Mouse (Mus musculus): ENCODE data around the gene Cxcl13.
"Not testable (repeated sequence)": the region's sequence is repeated elsewhere in the genome, so short reads cannot be mapped to it uniquely, and the experiment has no call there.

Cxcl13 gene

DNA sequence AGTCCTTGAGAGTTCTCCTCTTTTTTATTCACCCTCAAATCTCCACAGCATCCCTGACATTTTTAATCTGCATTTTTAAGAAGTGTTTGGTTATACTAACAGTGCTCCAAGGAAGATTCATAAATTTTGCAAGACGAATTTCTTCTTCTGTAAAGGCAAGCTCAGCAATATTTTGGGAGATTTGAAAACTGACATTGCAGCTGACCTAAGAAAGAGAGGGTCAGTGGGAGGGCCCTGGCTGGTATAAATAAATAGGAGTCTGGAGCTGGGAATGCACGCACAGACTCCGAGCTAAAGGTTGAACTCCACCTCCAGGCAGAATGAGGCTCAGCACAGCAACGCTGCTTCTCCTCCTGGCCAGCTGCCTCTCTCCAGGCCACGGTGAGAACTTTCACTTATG is at the start of gene Cxcl13:
Gene Cxcl13, plus strand, starts transcription at position 301 of the 400 bp plus-strand sequence.
- no peak for DNase-seq (ENCODE audit: low spot score in 2 of 2)

DNA sequence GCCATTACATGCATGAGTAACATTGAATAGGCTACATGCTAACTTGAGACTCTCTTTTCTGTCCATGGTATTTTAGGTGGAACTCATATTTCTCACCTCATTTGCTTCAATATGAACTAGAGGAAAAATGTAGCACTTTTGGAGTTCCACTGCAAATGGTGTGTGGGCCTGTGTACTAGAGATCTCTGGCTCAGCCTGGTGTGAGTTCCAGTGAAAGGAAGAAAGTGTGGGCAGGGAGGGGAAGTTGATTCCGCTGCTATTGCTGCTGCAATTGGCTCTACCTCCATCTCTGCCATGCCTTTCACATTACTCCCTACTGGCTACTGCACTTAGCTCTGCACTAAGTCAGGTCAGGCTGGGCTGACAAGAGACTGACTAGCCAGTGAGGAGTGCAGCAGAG is 45.7 kb upstream of the Cxcl13 start:
- DNase-seq (ENCODE audit: low spot score in 2 of 2) = no peak

DNA sequence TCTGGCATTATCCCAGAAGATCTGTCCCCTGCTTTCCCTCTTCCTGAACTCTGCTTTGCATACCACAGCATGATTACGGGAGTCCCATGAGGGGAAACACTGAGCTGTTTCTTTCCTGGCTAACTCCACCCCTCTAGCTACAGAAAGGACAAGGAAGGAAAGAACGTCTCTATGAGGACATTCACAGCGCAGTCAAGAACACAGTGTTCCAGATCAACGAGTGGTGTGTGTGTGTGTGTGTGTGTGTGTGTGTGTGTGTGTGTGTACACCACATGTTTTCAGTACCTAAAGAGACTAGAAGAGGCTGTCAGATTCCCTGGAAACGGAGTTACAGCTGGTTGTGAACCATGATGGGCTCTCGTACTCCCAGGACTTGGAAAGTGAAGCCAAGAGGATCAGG is 38.3 kb upstream of the Cxcl13 start:
- no peak for DNase-seq (ENCODE audit: low spot score in 2 of 2)

DNA sequence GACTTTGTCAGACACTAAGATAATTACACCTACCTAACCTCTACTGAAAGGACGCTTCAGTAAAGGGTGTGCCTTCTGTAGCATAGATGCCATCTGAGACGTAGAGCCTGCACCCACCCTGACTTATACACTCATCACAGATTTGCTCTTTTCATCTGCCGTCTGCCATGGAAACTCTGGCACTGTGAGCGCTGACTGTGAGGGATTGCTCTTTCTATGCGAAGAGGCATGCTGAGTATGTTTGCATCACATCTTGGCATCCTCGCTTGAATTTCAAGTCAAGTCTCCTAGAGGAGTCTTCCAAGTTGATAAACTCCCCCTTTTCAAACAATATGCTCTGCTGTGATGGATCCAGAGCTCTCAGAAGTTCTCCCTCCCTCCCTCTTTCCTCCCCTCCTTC is 32.7 kb upstream of the Cxcl13 start:
- DNase-seq (ENCODE audit: low spot score in 2 of 2) = no peak

DNA sequence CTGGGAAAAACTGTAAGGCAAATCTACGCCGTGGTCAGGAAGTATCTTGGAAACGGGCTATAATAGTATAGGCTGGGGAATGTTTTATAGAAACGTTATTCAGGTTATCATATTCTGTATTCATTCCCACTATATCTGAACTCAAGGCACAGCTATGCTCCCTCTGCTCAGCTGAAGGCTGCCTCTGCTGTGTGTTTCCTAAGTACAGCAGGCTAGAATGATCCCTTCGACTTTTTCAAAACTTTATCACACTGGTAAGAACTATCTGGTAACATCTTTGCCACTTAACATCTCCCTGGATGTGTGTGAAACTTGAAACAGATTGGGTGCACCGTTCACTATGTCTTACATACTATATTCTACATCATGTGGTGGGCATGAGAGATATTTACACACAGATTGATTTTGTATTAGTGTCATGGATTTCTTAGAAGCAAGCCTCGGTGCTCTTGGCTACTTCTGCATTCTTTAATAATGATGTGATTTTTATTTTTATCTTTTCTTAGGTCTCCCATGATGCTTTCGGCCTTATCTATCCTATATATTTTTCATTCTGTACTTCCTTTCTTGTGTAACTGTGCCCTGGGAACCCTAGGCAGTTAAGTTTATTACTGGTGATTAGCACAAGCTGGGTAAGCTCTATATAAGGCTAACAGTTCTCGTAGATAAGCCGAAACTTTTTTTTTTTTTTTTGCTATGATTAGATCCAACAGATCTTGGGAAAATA is 31.4 kb upstream of the Cxcl13 start:
- no peak for DNase-seq (ENCODE audit: low spot score in 2 of 2)

DNA sequence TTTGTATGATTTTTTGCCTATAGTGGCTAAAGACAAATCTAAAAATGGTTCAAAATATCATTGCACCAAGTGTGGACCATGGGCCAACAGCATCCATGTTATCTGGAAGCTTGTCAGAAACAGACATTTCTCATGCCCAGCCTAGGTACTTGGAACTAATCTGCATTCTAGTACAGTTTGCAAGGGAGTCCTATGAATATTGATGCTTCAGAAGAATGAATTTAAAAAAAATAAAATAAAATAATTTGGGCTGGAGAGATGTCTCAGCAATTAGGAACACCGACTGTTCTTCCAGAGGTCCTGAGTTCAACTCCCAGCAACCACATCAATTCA is 30.9 kb upstream of the Cxcl13 start:
- no peak for DNase-seq (ENCODE audit: low spot score in 2 of 2)

DNA sequence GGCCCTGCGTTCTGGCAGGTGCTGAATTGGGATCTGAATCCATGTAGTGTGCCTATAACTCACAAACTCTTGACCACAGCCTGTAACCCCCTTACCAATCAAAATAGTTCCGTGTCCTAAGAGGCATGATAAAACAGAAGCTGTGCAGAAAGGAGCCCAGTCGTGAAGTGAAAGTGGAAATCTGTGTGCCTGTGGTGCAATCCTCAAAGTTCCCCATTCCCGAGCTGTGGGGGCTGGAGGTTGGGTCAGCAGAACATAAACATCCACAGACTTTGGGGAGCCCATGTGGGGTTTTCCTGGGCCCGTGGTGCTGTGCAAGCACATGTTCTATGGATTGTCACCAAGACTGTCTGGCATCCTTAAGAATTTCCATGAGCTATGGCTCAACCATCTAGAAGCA is 21.7 kb upstream of the Cxcl13 start:
- DNase-seq (ENCODE audit: low spot score in 2 of 2) = no peak

DNA sequence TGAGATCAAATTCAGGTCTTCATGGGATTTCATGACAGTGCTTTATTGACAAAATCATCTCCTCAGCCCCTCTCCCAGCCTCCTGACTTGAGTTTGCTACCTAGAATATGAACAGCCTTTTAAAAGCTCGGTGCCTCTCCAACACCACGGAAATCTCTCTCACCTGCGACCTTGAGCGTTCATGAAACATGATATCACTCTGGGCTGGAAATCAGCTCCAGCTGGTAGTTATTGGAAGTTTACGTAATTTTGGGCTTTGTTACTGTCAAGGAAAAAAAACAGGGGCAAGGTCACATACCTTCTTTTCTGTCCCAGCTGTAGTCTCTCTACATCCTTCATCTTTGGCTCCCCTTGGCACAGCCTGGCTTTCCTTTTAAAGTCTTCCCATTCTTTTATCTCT is 20.7 kb upstream of the Cxcl13 start:
- no peak for DNase-seq (ENCODE audit: low spot score in 2 of 2)

DNA sequence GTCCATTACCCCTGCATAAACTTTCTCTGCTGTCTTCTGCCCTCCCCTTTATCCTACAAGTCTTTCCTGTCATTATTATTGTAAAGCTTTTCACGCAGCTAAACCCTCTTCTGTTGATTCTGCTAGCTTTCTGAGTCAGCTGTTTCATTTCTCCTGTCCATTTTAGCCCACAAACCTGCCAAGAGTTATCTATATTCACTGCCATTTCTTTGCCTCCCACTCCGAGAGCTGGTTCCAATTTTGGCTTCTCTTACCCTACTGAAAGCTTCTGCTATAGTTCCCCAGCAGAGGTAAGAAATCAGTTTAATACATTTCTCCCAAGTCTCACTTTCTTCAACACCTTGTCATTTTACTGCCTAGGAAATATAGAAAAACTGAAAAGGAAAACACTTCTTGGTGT is 19.6 kb upstream of the Cxcl13 start:
- peak; percentile 12 to 20 for DNase-seq (ENCODE audit: low spot score in 2 of 2)

DNA sequence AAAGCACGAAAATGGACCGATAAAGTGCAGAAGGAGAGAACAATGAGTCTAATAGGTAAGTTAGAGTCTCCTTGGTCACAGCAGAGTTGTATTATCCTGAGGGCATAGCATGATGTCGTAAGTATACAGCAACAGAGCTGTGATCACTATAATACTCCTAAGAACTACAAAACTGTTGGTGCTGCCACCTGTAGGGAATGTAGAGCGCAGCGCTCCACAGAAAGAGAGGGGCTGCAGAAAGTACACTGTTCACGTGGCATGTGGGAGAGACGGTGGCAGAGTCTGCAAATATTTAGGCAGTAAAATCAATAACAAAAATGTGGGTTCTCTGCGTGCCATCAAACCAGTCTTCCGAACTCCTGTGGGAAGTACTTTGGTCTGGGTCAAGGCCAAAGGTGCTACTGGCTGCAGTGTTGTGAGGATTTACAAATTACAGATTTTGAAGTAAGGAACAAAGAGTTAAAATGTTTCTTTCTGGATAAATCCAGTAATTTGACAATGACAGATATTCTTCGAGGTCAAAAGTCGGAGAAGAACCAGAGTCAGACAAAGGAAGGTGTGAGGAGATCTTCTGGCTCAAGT is 18.6 kb upstream of the Cxcl13 start:
- no peak for DNase-seq (ENCODE audit: low spot score in 2 of 2)

DNA sequence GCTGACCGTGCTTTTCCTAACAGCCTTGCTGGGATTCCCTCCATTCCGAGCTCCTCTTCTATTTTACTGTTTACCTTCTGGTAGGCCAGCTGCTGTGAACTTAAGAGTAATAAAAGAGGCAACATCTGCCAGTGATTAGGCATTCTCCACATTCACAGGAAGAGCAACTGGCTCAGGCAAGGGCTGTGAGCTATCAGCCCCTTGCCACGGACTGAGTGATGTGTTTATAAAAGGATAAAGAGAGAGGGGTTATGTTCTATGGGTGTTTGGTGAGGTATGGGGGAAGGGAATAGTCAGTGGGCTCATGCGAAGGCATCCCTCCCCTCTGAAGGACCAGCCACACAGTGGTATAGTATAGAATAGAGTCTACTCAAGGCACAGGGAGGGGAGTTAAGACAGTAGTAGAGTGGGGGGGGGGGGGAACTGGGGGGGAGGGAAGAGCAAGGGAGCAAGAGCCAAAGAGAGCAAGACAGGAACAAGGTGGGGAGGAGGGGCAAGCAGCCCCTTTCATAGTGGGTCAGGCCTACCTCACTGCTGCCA is 16.0 kb upstream of the Cxcl13 start:
- no peak for DNase-seq (ENCODE audit: low spot score in 2 of 2)

DNA sequence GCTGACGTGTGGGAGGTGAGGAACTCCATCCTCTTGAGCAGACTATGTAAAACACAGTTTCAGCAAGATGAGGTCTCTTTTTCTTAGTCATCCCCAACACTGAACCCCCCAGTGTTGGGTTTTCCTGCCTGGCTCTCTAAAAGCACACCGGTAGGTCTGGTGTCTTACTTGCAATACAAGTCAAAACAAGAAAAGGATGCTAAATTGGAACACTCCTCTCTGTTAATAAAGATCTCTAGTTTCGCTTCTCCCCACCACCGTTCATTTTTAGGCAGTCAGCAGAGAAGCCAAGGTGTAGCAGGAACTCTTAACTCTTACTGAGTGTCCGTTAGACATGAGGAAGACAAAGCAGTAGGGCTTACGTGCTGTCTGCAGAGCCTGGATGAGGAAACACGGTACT is 15.2 kb upstream of the Cxcl13 start:
- no peak for DNase-seq (ENCODE audit: low spot score in 2 of 2)

DNA sequence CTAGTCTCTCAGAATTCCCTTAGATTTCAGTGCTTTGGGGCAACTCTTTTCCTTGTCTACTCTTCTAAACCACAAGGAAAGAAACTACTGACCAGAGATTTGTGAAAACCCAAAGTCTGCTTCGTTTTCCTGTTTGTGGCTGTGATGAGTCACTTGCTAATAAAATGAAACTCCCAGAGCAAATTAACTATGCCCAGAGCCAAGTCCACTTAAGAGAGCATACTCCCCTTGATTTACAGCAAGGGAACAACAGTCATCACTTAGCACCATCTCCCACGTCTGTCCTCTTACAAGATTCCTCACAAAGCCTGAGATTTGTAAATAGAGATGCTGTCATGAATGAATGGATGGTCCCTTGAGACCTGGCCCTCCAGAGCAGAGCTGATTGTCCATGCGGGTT is 11.6 kb upstream of the Cxcl13 start:
- no peak for DNase-seq (ENCODE audit: low spot score in 2 of 2)

DNA sequence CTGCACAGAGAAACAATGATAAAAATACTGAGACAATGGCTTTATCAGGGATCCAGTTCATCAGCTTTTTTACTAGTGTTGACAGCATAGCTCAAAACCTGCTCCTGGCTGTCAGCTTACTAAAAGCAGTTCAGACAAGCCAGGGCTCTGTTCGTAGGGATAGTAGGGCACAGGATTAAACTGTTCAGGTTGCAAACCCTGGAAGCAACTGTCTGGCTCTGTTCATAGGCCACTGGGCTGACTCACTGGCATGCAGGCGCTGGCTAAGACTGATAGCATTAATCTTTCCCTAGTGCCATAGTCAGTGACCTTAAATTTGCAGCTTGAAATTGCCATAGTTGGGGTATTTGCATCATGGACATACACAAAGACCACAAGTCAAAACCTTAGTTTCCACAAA is 10.4 kb upstream of the Cxcl13 start:
- no peak for DNase-seq (ENCODE audit: low spot score in 2 of 2)

DNA sequence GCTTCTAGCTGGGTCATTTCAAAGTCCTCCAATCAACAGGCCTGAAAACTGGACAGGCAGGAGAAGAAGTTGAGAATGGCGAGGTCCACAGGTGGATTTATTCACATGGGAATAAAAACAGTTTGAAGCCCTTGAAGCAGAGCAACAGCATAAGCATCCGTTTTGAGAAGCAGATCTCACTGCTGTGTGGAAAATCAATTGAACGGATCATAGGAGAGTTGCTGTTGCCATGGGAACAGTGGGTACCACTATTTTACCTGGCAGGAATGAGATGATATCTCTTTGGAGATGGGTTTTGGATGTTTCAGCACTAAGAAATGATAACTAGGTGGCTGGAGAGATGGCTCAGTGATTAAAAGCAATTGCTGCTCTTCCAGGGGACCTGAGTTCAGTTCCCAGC is 8.1 kb upstream of the Cxcl13 start:
- no peak for DNase-seq (ENCODE audit: low spot score in 2 of 2)

DNA sequence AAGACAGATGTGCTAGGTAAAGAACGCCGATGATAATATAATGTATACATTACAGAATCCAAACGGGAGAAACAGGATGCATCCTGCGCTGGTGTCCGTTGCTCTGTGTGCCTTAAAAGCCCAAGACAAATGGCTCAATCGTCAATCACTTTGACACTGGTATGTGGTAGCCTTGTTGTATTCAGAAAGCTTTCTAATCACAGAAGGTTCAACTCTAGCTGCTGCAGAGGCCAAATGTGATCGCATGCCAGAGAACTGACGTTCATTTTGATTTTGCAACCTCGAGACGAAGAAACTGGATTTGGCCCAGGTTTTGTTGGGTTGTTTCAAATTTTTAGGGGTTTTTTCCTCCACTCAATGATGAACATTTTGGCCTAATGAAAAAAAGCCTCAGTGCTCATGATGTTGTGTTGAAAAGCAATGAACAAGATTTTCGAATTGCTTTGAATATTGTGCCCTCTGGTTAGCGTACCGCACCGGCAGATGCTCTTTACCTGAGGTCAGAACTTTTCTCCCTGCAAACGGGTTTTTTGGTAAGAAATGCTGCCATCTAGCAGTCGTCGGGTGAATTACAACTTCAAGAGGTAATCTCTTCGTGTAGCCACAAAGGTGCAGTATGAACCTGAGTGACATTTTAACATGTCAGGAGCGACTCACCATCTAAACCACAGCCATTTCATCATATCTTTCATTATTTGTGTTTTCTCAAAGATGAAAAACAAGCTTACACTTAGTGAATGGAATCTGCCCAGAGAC is 6.6 kb upstream of the Cxcl13 start:
- DNase-seq (ENCODE audit: low spot score in 2 of 2) = peak; percentile 57 to 76

DNA sequence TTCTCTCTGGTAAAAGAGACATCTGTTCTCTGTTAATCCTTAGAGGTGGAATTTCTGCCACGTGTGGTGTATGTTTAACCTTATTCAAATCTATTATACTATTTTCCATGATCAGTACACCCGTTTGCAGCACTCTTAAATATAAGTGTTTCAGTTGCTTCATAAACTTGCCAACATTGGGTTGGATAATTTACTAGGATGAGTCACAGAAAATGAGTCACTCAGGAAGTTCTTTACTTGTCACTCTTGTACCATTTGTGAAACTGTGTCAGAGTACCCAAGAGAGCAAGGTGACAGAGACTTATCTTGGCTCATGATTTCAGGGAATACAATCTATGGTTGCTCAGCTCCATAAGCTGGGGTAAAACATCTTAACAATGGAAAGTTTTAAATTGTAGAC is 8.2 kb downstream of the Cxcl13 start:
- DNase-seq (ENCODE audit: low spot score in 2 of 2) = no peak

DNA sequence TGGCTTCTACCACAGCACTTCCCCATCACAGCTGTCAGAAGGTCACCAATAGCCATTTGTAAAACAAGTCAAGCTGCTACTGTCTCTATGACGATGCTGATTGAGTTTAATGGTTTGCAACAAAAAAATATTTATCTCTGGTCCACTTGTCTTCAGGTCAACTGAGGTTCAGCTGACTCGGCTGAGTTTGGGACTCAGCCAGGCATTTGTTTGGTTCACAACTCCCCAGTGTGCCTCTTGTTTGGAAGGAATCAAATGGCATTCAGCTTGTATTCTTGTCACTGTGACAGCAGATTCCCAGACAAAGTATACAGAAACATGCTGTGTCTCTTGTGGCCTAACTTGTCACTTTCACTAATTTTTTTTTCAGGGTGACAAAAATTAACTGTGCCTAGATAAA is 9.9 kb downstream of the Cxcl13 start:
- no peak for DNase-seq (ENCODE audit: low spot score in 2 of 2)

DNA sequence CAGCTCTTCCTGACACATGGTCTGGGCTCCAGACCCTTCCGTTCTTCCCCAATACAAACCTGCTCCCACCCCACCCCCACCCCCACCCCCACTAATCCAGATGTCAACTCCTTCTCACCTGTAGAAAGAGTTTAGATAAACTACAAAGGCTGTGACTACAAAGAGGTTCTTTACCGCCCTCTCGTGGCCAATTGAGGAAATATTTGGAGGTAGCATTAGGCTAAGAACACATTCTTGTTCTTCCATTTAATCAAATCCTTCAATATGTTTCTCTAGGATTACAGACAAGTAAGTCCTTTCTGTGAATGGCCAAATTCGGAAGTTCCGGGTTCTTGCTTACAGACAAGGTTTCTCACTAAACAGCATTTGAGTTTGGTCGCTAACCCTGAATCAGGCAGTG is 14.1 kb downstream of the Cxcl13 start:
- peak; percentile 67 to 79 for DNase-seq (ENCODE audit: low spot score in 2 of 2)

DNA sequence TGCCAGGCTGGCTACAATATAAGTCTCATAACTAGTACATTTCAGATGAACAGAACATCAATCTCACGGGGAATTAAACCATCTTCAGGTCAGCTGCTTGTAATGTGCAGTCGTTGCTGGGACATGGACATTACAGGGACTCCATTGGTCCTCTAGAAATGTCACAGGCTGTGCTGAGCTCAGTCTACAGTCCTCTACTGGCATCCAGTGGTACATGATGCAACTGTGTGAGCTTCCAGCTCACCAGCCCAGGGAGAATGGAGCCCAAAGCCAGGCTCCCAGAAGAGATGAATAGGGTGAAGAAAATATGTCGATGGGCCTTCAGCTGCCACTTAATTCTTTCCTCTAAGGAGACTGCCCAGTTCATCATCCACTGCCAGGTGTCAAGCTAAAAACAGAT is 15.5 kb downstream of the Cxcl13 start:
- no peak for DNase-seq (ENCODE audit: low spot score in 2 of 2)

DNA sequence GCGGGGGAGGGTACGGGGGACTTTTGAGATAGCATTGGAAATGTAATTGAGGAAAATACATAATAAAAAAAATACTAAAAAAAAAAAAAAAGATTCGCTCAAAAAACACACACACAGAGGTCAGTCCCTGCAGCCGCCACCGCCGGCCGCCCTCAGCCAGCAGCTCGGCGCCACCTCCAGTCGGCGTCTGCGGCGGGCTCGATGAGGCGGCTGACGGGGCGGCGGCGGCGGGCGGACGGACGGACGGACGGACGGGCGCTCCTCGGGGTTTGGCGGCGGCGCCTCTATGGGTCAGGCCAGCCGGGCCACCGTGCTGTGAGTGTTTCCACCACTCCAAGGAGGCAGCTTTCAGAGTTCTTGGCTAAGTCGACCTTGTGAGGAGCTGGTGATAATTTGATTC is 17.1 kb downstream of the Cxcl13 start:
- DNase-seq (ENCODE audit: low spot score in 2 of 2) = not testable (repeated sequence)

DNA sequence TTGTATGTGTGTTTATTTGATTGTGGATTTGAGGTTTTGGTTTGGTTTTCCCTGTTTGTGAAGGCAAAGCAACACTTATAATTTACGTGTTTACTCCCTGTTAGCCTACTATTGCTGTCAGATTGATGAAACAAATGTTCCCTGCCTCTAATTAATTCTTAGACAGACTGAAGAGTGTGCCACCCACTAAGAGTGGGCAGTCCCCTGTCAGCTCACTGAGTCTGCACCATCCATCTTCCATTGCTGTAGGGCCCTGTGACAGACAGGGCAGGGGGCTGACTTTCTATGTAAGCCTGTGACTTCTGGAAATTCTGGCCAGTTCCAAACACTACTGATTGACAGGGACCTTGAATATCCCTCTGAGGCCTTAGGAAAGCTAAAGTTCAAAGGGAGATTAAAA is 19.5 kb downstream of the Cxcl13 start:
- no peak for DNase-seq (ENCODE audit: low spot score in 2 of 2)
